Mouse (Mus musculus): ENCODE results near the gene Cherp. TPM values are rescaled to one million over a fixed set of nuclear protein-coding genes. Genes with fewer than 3 reads are reported as not detected.

Gene Cherp
- polyA plus RNA-seq, 1 experiment from 2014 or later, result 41.2 TPM

GRCm38 (mm10) chr8:72497911-72498310 lies 22.9 kb upstream of the Cherp start:
- H3K4me1 ChIP-seq, result peaks cover 15% of the 10 kb centered on the region
- WGBS, result 89% methylated on average over 1 of the region's 1 CpGs
- no peaks in the 10 kb centered on the region for H3K27me3 ChIP-seq (replicated peaks)
- H3K36me3 ChIP-seq, result peaks cover 22% of the 10 kb centered on the region
- H3K9me3 ChIP-seq (replicated peaks), result no peaks in the 10 kb centered on the region
- no peak overlapping the region for H3K27ac ChIP-seq (replicated peaks)
- no peak overlapping the region for H3K4me3 ChIP-seq (replicated peaks)
- no peak overlapping the region for H3K9ac ChIP-seq (replicated peaks)
- ATAC-seq (ENCODE audit: low FRiP score), result no peak
- H3K4me2 ChIP-seq, result no peak overlapping the region

GRCm38 (mm10) chr8:72496217-72496616 lies 21.2 kb upstream of the Cherp start:
- H3K9ac ChIP-seq (replicated peaks), result no peak overlapping the region
- 91% methylated on average over 19 of the region's 19 CpGs for WGBS
- no peak for ATAC-seq (ENCODE audit: low FRiP score)

GRCm38 (mm10) chr8:72495411-72496111 lies 20.5 kb upstream of the Cherp start:
- H3K27ac ChIP-seq (replicated peaks), result no peak overlapping the region
- 91% methylated on average over 23 of the region's 23 CpGs for WGBS
- H3K4me3 ChIP-seq (replicated peaks), result no peak overlapping the region
- H3K36me3 ChIP-seq, result peaks cover 22% of the 10 kb centered on the region
- no peak overlapping the region for H3K4me2 ChIP-seq
- H3K4me1 ChIP-seq, result peaks cover 27% of the 10 kb centered on the region
- H3K27me3 ChIP-seq (replicated peaks), result no peaks in the 10 kb centered on the region
- H3K9ac ChIP-seq (replicated peaks), result no peak overlapping the region
- H3K9me3 ChIP-seq (replicated peaks), result no peaks in the 10 kb centered on the region
- no peak for ATAC-seq (ENCODE audit: low FRiP score)

More at GRCm38 (mm10) chr8:72496217-72496616, 21.2 kb upstream of the Cherp start:
- Histone ChIP-seq H3K27ac (replicated peaks) (no peak overlapping the region), H3K27me3 (replicated peaks) (no peaks in the 10 kb centered on the region), H3K4me1 (peaks cover 22% of the 10 kb centered on the region), H3K4me3 (replicated peaks) (no peak overlapping the region), H3K36me3 (peaks cover 22% of the 10 kb centered on the region), H3K4me2 (no peak overlapping the region), H3K9me3 (replicated peaks) (no peaks in the 10 kb centered on the region)

GRCm38 (mm10) chr8:72493381-72493780 lies 18.4 kb upstream of the Cherp start:
- 18% methylated on average over 8 of the region's 8 CpGs for WGBS

GRCm38 (mm10) chr8:72492622-72493081 lies 17.6 kb upstream of the Cherp start:
- Histone ChIP-seq H3K4me3 (replicated peaks) (peak overlapping the region; percentile 89), H3K36me3 (peaks cover 39% of the 10 kb centered on the region), H3K9me3 (replicated peaks) (no peaks in the 10 kb centered on the region), H3K27ac (replicated peaks) (peak overlapping the region; percentile 88), H3K9ac (replicated peaks) (peak overlapping the region; percentile 81), H3K27me3 (replicated peaks) (no peaks in the 10 kb centered on the region), H3K4me1 (peaks cover 34% of the 10 kb centered on the region), H3K4me2 (peak overlapping the region; percentile 75)
- under 1% methylated on average over 55 of the region's 56 CpGs for WGBS
- peak; percentile 97 for ATAC-seq (ENCODE audit: low FRiP score)

More at GRCm38 (mm10) chr8:72493381-72493780, 18.4 kb upstream of the Cherp start:
- peak overlapping the region; percentile 84 for H3K27ac ChIP-seq (replicated peaks)
- peak overlapping the region; percentile 70 for H3K4me2 ChIP-seq
- no peaks in the 10 kb centered on the region for H3K27me3 ChIP-seq (replicated peaks)
- H3K36me3 ChIP-seq, result peaks cover 31% of the 10 kb centered on the region
- H3K4me1 ChIP-seq, result peaks cover 34% of the 10 kb centered on the region
- no peaks in the 10 kb centered on the region for H3K9me3 ChIP-seq (replicated peaks)
- H3K4me3 ChIP-seq (replicated peaks), result peak overlapping the region; percentile 89
- peak overlapping the region; percentile 60 for H3K9ac ChIP-seq (replicated peaks)
- ATAC-seq (ENCODE audit: low FRiP score), result no peak

GRCm38 (mm10) chr8:72491680-72492621 lies 16.9 kb upstream of the Cherp start, which contains the start of gene Slc35e1:
Gene Slc35e1, minus strand, starts transcription at chr8:72492614.
- WGBS, result under 1% methylated on average over 89 of the region's 98 CpGs
- Histone ChIP-seq H3K27me3 (replicated peaks) (no peaks in the 10 kb centered on the region), H3K9ac (replicated peaks) (peak within 1 kb of the TSS; percentile 81), H3K4me1 (peaks cover 34% of the 10 kb centered on the region), H3K9me3 (replicated peaks) (no peaks in the 10 kb centered on the region), H3K4me3 (replicated peaks) (peak within 1 kb of the TSS; percentile 89), H3K27ac (replicated peaks) (peak within 1 kb of the TSS; percentile 88), H3K36me3 (peaks cover 46% of the 10 kb centered on the region), H3K4me2 (peak within 1 kb of the TSS; percentile 75)
- ATAC-seq (ENCODE audit: low FRiP score), result peak; percentile 71

GRCm38 (mm10) chr8:72491017-72491416 lies 16.0 kb upstream of the Cherp start:
- peak overlapping the region; percentile 89 for H3K4me3 ChIP-seq (replicated peaks)
- H3K27ac ChIP-seq (replicated peaks), result peak overlapping the region; percentile 88; the same call in 1 of the 2 replicates
- H3K9me3 ChIP-seq (replicated peaks), result no peaks in the 10 kb centered on the region
- peaks cover 34% of the 10 kb centered on the region for H3K4me1 ChIP-seq
- peak overlapping the region; percentile 81; the same call in 1 of the 2 replicates for H3K9ac ChIP-seq (replicated peaks)
- 93% methylated on average over 2 of the region's 2 CpGs for WGBS
- peaks cover 44% of the 10 kb centered on the region for H3K36me3 ChIP-seq
- no peaks in the 10 kb centered on the region for H3K27me3 ChIP-seq (replicated peaks)
- ATAC-seq (ENCODE audit: low FRiP score), result no peak
- peak overlapping the region; percentile 75 for H3K4me2 ChIP-seq

- Histone ChIP-seq H3K4me1 (peaks cover 19% of the 10 kb centered on the region), H3K36me3 (peaks cover 52% of the 10 kb centered on the region), H3K27me3 (replicated peaks) (no peaks in the 10 kb centered on the region), H3K27ac (replicated peaks) (no peak overlapping the region), H3K4me2 (no peak overlapping the region), H3K9me3 (replicated peaks) (no peaks in the 10 kb centered on the region), H3K9ac (replicated peaks) (no peak overlapping the region), H3K4me3 (replicated peaks) (no peak overlapping the region)
- ATAC-seq (ENCODE audit: low FRiP score), result no peak
Observed at GRCm38 (mm10) chr8:72487014-72487413, 12.0 kb upstream of the Cherp start.

GRCm38 (mm10) chr8:72485456-72486199 lies 10.6 kb upstream of the Cherp start:
- 90% methylated on average over 6 of the region's 6 CpGs for WGBS
- ATAC-seq (ENCODE audit: low FRiP score), result no peak
- no peak overlapping the region for H3K27ac ChIP-seq (replicated peaks)

GRCm38 (mm10) chr8:72470684-72471083 lies 4.3 kb downstream of the Cherp start:
- 97% methylated on average over 7 of the region's 7 CpGs for WGBS
- no peak for ATAC-seq (ENCODE audit: low FRiP score)
- Histone ChIP-seq H3K9ac (replicated peaks) (no peak overlapping the region), H3K27me3 (replicated peaks) (no peaks in the 10 kb centered on the region), H3K4me3 (replicated peaks) (no peak overlapping the region), H3K9me3 (replicated peaks) (no peaks in the 10 kb centered on the region), H3K36me3 (peaks cover 73% of the 10 kb centered on the region), H3K4me2 (no peak overlapping the region), H3K4me1 (peaks cover 14% of the 10 kb centered on the region), H3K27ac (replicated peaks) (no peak overlapping the region)

More at GRCm38 (mm10) chr8:72485456-72486199, 10.6 kb upstream of the Cherp start:
- Histone ChIP-seq H3K27me3 (replicated peaks) (no peaks in the 10 kb centered on the region), H3K4me3 (replicated peaks) (no peak overlapping the region), H3K36me3 (peaks cover 55% of the 10 kb centered on the region), H3K9ac (replicated peaks) (no peak overlapping the region), H3K9me3 (replicated peaks) (no peaks in the 10 kb centered on the region), H3K4me2 (no peak overlapping the region), H3K4me1 (peaks cover 7% of the 10 kb centered on the region; the same call in 1 of the 2 replicates)

- no peak overlapping the region for H3K27ac ChIP-seq (replicated peaks)
- no peak overlapping the region for H3K4me3 ChIP-seq (replicated peaks)
- H3K4me1 ChIP-seq, result peaks cover 14% of the 10 kb centered on the region
- H3K4me2 ChIP-seq, result no peak overlapping the region
- WGBS, result 98% methylated on average over 8 of the region's 8 CpGs
- no peaks in the 10 kb centered on the region for H3K27me3 ChIP-seq (replicated peaks)
- no peak overlapping the region for H3K9ac ChIP-seq (replicated peaks)
- H3K9me3 ChIP-seq (replicated peaks), result no peaks in the 10 kb centered on the region
- ATAC-seq (ENCODE audit: low FRiP score), result no peak
- H3K36me3 ChIP-seq, result peaks cover 80% of the 10 kb centered on the region
Observed at GRCm38 (mm10) chr8:72469984-72470383, 5.0 kb downstream of the Cherp start.
